Mouse (Mus musculus) adrenal gland (tissue): Measurements from ENCODE around the gene Tgfb1.

Experiments used
- intact Hi-C: fragments of 180-260 bp; cut with DNase I; formaldehyde crosslinking; loops from one replicate; pipeline ENCODE4 v1.15.1; 2025

Gene Tgfb1

DNA sequence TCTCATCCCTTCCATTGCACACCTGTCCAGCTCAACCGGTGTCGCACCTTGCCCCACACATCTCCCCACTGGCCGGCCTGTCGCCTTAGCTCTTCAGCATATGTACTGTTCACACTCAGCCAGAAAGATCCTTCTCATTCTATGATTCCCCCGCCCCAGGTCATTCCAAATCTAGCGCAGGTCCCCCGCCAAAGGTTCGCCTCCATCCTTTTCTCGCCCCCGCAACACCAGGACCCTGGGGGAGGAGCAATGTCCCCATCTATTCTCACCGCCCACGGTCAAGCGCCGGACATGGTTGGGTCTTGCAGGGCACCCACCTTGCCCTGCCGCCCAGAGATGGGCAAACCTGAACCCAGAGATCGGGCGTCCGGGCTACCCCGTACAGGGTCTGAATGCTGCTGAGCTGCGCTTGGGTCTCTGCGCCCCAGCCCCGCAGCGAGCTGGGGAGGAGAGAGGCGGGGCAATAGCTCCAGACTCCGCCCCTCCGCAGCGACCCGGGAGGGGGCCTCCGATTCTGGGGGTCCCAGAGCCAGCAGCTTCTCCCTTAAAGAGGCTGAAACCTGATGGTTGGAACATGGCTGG is 12.0 kb upstream of the Tgfb1 start, which contains the start of gene Tmem91:
Gene Tmem91 (minus strand): TSS at position 448 of the 582 bp plus-strand sequence.
- intact Hi-C loops, result no loop called here

DNA sequence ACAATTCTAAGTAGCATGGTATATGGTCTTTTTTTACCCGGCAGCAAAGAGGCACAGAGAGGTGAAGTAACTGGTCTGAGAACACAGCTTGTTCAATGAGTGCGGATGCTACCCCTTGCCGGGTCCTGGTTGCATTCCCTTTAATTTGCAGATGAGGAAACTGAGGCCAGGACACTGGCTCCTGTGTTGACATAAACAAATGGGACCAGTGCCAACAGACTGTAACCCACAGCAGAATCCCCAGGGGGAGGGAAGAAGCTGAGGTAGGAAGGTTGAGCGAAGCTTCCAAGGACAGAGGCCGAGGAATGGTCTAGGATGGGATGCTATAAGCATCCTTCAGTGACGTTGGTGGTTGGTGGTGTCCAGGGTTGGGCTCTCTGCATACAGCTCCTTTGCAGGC is 11.4 kb upstream of the Tgfb1 start:
- intact Hi-C loops, result no loop called here

DNA sequence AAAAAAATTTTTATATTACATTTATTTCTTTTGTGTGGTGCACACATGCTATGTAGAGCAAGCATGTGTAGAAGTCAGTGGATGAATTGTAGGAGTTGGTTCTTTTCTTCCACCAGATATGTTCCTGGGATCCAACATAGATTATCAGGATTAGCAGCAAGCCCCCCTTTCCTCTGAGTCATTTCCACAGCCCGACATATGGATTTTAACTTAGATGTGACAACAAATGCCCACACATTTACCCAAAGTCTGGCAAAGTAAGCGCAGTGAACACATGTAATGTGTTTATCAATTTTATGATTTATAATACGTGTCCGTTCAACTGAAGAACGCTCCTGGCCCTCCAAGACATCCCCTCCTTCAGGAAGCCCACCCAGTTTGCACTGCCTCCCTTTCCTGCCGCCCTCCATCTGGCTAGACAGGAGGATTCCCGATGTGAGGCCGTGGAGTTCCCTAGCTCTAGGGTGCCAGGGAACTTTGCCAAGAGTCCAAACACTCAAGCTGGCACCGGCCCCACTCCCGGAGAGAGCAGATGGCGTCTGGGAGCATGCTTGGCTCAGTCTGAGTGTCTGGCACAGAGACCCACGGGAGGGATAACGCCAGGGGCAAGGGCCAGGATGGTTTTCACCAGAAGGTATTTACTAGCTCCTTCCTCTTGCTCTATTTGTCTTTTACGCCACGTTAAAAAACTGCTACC is 10.6 kb upstream of the Tgfb1 start:
- intact Hi-C loops, result no loop called here

DNA sequence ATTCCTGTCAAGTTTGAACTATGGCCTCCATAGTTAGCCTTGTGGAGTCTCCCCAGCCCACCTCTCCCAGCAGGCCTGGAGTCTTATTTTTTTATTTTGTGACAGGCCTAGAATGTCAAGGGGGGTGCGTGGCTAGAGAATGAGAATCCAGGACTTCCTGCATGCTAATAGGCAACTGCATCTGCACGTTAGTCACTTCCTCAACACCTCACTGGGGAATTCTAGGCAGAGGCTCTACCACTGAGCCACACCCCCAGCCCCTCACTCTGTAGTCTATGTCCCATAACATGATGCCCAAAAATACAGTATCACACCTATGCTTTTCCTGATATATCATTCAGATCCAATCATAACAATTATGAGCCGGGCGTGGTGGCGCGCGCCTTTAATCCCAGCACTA is 9.8 kb upstream of the Tgfb1 start:
- intact Hi-C loops, result no loop called here

DNA sequence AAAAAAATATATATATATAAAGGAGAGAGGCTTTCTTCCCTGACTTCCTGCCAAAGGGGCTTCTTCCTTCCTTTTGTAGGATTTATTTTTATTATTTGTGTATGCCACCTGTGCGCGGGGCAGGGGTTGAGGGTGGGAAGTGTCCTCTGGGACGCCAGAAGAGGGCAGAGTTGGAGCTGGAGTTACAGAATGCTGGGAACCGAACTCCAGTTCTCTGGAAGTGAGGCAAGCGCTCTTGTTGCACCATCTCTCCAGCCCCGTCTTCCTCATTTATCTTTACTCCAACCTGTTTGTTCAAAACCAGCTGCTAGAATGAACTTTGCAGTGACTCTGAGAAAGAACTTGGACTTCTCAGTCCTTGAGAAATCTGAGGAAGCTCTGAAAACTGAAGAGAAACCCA is 6.8 kb upstream of the Tgfb1 start:
- intact Hi-C loops, result no loop called here

DNA sequence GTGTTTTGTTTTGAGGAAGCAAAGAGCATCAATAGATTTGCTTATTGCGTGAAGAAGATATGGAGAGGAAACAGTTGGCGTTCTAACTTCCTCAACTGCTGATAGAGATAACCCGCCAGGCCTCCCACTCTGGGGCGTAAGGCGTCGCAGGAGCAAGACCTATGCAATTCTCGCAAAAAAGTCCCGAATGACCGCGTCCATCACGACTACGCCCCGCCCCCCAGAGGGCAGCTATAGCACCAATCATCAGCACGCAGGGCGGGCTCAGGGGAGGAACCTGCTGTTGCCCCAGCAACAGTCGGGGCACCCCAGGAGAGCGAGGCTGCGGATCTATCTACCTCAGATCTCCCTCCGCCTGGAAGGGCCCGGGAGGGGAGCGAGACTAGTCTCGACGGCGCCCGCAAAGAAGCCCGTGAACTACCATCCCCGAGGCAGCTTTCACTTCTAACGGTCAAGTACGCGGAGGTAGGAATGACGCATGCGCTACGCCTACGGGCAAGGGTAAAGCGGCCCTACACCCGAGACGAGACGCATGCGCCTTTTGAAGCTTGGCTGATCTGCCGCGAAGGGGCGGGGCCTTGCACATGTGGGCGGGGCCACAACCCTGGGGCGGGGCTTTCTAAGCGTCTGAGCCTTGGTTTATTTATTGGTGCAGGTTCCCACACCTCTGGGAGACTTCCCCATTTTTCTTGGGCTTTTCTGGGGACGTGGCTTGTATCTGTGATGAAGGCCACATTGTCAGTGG is 6.1 kb upstream of the Tgfb1 start, which contains the start of gene B9d2:
Gene B9d2 (plus strand): TSS at position 267 of the 745 bp plus-strand sequence.
- intact Hi-C loops, result no loop called here

DNA sequence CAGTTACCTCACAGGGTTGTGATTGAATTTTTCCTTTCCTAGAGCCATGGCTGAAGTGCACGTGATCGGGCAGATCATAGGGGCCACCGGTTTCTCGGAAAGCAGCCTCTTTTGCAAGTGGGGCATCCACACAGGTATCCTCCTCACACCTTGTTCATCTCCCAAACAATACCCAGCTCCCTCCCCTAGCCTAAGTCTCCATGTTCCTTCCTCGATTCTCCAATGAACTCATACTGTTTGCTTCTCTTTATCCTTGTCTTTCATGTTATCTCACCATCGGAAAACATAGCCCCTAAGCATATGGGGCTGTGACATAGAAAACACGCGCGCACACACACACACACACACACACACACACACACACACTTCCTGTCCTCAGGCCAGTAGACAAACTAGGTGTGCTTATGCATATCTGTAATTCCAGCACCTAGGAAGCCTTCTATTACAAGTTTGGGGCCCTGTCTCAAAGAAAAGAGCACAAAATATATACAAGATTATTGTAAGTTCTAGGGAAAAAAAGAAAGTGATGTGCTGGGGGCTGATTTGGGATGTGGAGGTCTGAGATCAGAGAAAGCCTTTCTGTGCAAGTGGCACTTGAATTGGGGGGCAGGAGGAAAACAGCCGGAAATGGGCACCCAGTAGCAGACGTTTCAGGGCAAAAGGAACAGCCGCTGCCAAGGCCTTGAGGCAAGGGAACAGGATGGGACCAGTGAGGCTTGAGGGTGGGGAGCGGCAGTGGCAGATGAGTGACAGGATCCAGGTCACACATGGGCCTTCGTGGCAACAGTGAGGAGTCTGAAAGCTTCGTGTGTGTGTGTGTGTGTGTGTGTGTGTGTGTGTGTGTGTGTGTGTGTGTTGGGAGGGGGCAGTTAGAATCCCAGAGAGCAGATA is 5.2 kb upstream of the Tgfb1 start:
- intact Hi-C loops, result no loop called here

DNA sequence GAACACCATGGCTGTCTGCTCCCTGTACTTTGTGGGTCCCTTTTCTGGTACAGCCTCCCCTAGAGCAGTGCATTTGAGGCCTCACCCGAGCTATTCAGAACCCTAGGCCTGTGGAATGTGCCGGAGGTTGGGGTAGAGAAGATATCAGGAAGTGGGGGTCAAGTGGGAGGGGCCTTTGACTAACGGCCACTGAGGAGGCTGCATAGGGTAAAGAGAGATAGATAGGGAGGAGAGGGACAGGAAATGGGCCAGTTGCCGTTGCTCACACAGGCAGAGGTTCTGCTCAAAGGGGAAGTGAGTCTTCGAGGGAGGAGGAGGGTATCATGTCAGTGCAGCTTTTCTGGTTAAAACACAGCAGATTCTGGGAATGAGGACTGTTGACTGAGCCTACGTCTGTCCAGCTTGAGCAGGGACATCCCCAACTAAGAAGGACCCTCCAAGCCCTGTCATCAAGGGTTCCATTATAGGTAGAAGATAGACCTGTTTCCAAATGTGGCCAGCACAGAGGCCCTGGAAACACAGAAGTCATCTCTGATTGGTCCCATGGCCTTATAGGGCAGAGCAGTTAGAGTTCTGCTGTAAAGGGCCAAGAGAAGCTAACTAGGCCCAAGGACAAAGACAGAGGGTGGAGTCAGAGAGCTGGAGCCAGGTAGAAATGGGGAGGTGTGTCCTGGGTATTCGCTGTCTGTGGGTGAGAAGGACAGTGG is 3.2 kb upstream of the Tgfb1 start:
- intact Hi-C loops, result no loop called here

DNA sequence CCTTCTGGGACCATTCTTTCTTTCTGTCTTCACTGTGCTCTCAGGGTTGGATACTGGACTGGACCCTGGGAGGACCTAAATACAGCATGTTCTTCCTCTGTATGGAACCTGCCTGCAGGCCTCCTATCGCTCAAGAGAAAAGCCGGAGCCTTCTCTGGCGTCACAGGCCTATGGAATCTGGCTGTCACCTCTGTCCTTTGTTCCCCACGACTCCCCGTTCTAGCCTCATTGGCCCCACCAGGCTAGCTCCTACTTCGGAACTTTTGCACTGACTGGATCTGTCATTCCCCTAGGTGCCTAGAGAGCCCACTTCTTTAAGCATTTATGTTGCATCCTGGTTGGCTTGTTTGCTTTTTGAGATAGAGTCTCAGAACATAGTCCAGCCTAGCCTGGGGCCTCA is 2.1 kb upstream of the Tgfb1 start:
- intact Hi-C loops, result no loop called here

DNA sequence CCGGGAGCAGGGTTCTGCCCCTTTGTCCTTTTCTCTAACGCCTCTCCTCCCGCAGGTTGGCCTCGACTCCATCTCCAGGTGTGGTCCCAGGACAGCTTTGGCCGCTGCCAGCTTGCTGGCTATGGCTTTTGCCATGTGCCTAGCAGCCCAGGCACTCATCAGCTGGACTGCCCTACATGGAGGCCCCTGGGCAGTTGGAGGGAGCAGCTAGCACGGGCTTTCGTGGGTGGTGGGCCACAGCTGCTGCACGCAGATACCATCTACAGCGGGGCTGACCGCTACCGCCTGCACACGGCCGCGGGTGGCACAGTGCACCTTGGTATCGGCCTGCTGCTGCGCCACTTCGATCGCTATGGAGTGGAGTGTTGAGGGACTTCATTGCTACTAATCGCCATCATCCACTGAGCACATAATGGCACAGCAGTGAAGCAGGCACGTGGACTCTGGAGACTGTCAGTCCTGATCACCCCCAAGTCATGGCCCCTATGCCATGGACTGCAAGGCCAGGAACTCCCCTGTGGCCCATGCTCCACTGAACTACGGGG is 804 bp upstream of the Tgfb1 start:
- intact Hi-C loops, result no loop called here

DNA sequence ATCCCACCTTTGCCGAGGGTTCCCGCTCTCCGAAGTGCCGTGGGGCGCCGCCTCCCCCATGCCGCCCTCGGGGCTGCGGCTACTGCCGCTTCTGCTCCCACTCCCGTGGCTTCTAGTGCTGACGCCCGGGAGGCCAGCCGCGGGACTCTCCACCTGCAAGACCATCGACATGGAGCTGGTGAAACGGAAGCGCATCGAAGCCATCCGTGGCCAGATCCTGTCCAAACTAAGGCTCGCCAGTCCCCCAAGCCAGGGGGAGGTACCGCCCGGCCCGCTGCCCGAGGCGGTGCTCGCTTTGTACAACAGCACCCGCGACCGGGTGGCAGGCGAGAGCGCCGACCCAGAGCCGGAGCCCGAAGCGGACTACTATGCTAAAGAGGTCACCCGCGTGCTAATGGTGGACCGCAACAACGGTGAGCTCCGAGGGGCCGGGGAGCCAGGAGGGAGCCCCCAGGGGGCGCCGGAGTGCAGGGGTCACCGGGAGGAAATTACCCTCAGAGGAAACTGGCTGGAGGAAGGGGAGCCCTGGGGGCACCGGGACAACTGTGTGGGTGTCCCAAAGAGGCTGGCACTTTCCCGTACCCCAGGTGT is 1.1 kb downstream of the Tgfb1 start:
- intact Hi-C loops, result no loop called here

DNA sequence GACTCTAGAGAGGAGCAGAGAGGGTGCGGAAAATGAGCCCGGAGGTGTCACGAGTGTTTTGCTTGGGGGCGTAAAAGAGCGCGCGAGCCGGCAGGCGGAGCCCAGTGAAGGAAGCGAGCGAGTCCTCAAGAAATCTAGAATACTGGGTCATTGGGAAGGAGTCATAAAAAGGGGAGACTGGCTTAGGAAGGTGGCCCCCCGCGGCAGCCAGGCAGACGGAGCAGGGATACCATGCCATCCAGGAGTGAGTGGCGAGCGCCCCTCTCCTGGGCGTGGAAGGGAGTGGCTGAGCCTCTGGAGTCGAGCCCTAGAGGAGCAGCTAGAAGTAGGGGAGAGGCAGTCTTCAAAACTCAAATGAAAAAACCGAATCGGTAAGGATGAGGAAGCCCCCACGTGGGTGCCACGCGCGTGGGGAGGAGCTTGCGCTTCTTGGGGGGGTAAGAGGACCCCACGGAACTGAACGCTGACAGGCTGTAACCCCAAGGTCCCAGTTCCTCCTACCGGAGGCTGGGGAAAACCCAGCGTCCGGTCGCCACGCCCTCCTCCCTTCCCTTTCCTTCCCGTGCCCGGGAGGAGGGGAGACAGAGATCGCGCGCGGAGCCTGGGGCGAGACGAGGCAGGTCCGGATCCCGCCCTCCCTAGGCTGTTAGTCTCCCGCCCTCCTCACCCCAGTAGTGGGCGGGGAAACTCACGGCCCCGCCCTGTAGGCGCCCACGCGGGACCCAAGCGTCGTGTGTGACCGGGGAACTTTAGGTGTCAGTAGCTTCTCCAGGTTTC is 2.2 kb downstream of the Tgfb1 start:
- intact Hi-C loops, result no loop called here

DNA sequence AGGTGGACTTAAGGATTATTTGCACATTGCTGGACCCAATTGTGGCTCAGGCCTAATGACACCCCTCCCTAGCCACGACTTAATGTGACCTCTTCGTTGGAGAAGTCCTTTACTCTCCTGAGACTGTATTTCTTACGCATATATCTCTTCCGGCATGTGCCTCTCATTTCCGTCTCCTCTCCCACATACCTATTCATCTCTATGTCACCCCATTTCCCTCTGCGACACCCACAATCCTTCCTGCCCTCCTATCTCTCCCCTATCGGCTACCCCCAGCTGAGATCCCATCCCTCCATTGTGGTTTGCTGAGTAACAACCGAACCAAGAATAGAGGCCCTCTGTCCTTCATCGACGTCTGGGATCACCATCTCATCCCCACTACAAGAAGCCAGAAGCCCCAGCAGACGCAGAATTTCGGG is 2.8 kb downstream of the Tgfb1 start:
- intact Hi-C loops, result no loop called here

DNA sequence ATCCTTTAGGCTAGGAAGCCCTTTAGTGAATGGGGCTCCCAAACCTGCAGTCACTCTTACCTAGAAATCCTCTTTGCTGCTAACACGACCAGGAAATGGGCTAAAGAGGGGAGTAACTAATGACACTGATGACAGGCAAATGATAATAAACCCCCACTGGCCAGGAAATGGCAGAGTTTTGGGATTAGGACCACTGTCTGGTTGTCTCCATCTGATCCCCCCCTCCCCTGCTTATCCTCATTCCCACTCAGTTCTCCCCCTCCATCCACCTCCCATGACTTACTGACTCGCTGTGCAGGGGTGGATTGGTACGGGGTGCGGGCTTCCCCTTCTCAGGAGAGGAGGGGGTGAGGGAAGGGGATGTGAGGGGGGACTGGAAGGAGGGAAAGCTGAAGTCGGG is 3.2 kb downstream of the Tgfb1 start:
- intact Hi-C loops, result no loop called here

DNA sequence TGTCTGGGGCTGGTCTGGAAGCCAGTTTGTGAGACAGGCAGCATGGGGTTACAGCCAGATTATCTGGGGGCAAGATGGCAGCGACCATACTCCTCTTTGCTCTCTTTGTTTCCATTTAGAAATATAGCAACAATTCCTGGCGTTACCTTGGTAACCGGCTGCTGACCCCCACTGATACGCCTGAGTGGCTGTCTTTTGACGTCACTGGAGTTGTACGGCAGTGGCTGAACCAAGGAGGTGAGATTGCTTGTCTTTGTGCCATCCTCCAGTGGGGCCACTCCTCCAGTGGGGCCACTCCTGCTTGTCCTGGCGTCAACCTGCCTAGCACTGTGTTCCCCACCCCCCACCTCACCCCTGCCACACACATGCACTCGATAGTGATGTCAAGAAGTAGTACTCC is 7.3 kb downstream of the Tgfb1 start:
- intact Hi-C loops, result no loop called here

DNA sequence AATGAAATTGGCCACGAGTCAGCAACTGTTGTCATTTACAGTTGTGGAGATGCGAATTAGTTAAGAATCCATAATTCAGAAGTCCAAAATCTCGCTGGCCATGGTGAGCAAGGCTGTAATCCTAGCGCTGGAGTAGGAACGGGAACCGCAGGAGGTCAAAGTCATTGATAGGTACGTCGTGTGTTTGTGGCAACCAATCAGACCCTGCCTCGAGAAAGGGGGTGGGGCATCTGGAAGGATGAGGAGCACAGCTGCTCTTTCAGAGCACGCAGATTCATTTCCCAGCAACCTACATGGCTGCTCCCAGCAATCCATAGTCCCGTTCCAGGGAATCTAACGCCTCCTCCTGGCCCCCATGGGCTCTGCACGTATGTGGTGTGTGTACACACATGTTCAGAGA is 13.0 kb downstream of the Tgfb1 start:
- intact Hi-C loops, result no loop called here

DNA sequence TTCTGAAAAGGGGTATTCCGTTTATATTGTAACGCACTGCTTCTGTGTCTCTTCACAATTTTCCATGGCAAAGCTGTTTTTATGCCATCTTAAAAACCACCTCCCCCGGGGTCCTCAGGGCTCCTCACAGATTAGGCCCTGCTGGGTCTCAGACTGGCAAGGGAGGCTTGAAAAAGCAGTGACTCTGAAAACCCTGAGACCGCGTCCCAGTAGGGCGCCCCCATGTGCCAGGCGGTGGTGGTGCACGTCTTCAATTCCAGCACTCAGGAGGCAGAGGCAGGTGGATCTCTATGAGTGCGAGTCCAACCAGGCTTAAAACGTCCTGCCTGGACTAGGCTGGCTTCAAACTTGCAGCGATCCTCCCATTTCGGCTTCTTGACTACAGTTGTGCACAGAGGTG is 13.9 kb downstream of the Tgfb1 start:
- intact Hi-C loops, result no loop called here

DNA sequence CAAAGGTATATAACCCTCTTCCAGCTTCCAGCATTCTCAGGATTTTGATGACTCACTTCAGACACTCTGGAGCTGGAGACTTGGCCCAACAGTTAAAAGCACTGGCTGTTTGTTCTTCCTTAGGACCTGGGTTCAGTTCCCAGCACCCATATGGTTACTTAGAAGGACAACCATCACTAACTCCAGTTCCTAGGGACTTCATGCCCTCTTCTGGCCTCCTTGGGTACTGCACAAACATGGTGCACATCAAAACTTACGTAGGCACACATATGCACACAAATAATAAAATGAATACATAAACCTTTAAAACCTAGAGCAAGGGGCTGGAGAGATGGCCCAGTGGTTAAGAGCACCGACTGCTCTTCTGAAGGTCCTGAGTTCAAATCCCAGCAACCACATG is 15.5 kb downstream of the Tgfb1 start:
- intact Hi-C loops, result no loop called here

DNA sequence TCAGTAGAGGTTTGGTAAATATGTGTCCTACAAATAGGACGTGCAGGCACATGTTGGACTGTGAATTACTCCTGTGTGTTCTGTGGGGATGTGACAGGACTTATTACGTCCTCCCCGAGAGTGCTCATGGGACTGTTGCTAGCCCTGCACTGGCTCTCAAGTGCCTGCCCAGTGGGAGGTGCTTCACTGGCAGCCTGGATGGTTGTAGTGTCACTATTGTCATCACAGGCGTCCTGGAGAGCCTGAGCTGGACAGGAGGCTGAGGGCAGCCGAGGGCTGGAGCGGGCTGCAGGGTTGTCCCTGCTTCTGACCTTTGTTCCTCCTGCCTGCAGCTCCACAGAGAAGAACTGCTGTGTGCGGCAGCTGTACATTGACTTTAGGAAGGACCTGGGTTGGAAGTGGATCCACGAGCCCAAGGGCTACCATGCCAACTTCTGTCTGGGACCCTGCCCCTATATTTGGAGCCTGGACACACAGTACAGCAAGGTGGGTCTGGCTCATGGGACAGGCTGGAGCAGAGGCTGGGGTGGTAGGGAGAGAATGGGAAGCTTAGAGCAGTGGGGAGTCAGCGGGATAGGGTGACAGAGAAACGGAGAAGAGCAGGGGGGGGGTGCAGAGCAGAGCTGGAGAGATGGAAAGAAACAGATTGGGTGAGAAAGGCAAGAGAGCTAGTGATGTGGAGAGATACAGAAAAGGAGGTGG is 17.1 kb downstream of the Tgfb1 start:
- intact Hi-C loops, result no loop called here
